Mouse (Mus musculus): ENCODE measurements around the gene Ttc29. TPM values are rescaled to one million over a fixed set of nuclear protein-coding genes. Genes with fewer than 3 reads are reported as not detected.
A peak's percentile ranks its signal among the peaks of the same experiment; 100 is the strongest.

Gene Ttc29
- total RNA-seq, 1 experiment, result 1.4 TPM

DNA sequence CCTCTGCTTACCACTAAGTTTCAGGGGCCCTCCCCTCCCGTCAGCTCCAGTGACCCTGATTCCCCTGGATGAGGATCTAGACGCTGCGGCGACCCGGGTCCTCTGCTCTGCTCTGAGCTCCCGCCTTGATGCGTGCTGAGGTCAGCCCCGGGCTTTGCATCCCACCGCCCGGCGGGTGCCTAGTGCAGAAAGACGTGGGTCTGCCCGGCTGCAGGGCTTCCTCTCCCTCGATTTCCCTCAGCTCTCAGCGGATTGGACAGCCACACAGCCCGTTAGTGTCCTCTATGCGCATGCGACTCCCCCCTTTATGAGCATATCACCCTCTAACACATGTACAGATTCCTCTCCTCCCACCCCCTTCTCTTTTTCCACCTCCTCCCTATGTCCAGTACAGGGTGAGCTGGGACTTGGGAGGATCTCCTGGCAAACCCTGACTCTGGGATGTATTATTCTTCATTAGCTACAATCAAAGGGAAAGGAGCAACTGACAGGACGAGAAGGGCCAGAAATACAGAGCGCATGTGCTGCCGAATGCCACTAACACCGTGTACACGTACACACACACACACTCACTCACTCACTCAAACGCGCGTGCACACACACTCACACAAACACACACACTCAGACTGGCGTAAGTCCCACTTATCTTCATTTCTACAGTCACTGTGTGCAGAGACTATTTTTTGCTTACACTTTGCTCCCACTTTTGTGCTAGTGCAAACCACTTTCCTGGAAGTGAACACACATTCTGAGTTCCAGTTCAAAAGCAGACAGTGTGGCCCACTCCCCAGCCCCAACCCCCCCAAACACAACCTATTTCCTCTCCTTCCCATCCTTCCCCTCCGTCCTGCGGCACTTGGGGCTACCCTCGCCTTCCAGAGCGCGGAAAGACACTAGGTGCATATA, 224.3 kb downstream of the Ttc29 start:
- Histone ChIP-seq H3K9ac (ENCODE audit: insufficient read depth, low read depth, low read length, poor library complexity, severe bottlenecking) (peak overlapping the region; percentile 28), H3K27ac (ENCODE audit: insufficient read depth, low read depth, low read length, poor library complexity, severe bottlenecking) (no peak overlapping the region), H3K36me3 (ENCODE audit: control insufficient read depth, insufficient read depth, low read length, poor library complexity, severe bottlenecking) (no peaks in the 10 kb centered on the region), H3K9me3 (ENCODE audit: control insufficient read depth, insufficient read depth, low read depth, low read length) (no peaks in the 10 kb centered on the region), H3K4me1 (ENCODE audit: control insufficient read depth in 2 of 2, insufficient read depth in 2 of 2, low read length in 2 of 2, poor library complexity in 1 of 2) (peaks cover 2 to 11% of the 10 kb centered on the region in 2 experiments; a peak in 2 of 4 replicates), H3K4me3 (ENCODE audit: insufficient read depth in 1 of 2, low read depth in 1 of 2, low read length in 2 of 2, poor library complexity in 1 of 2, severe bottlenecking in 1 of 2) (peak overlapping the region; percentile 57 to 76)
- in situ Hi-C loops (cut with MboI; ENCODE audit: low sequenced_read_pairs in 2 of 2, unreplicated experiment in 2 of 2), result no loop called here
- DNase-seq (ENCODE audit: low read depth, low spot score), result no peak
- TF ChIP-seq ZNF384 (IDR thresholded peaks at IDR 0.05; ENCODE audit: low read depth, low read length), result no peak
- TF ChIP-seq MAFK (IDR thresholded peaks at IDR 0.05; ENCODE audit: insufficient read depth, low read depth, low read length), result no peak
- TF ChIP-seq ZC3H11A (IDR thresholded peaks at IDR 0.05; ENCODE audit: borderline replicate concordance, low read depth, low read length), result no peak
- no peak for TF ChIP-seq HCFC1 (IDR thresholded peaks at IDR 0.05; ENCODE audit: borderline replicate concordance, insufficient read depth, low read length)
- no peak for TF ChIP-seq CHD2 (IDR thresholded peaks at IDR 0.05; ENCODE audit: low read depth, low read length)

- no peak overlapping the region for H3K27ac ChIP-seq (ENCODE audit: insufficient read depth, low read depth, low read length, poor library complexity, severe bottlenecking)
- no peaks in the 10 kb centered on the region for H3K9me3 ChIP-seq (ENCODE audit: control insufficient read depth, insufficient read depth, low read depth, low read length)
- H3K9ac ChIP-seq (ENCODE audit: insufficient read depth, low read depth, low read length, poor library complexity, severe bottlenecking), result no peak overlapping the region; the same call in 1 of the 2 replicates
- peak; percentile 74 for DNase-seq (ENCODE audit: low read depth, low spot score)
- peaks cover 0 to 11% of the 10 kb centered on the region in 2 experiments; a peak in 1 of 4 replicates for H3K4me1 ChIP-seq (ENCODE audit: control insufficient read depth in 2 of 2, insufficient read depth in 2 of 2, low read length in 2 of 2, poor library complexity in 1 of 2)
- H3K36me3 ChIP-seq (ENCODE audit: control insufficient read depth, insufficient read depth, low read length, poor library complexity, severe bottlenecking), result no peaks in the 10 kb centered on the region
- in situ Hi-C loops (cut with MboI; ENCODE audit: low sequenced_read_pairs in 2 of 2, unreplicated experiment in 2 of 2), result no loop called here
- peak overlapping the region; percentile 45 to 56 for H3K4me3 ChIP-seq (ENCODE audit: insufficient read depth in 1 of 2, low read depth in 1 of 2, low read length in 2 of 2, poor library complexity in 1 of 2, severe bottlenecking in 1 of 2)
- TF ChIP-seq ZNF384 (IDR thresholded peaks at IDR 0.05; ENCODE audit: low read depth, low read length), result no peak
- TF ChIP-seq ZC3H11A (IDR thresholded peaks at IDR 0.05; ENCODE audit: borderline replicate concordance, low read depth, low read length), result no peak
- TF ChIP-seq MAFK (IDR thresholded peaks at IDR 0.05; ENCODE audit: insufficient read depth, low read depth, low read length), result no peak
- no peak for TF ChIP-seq HCFC1 (IDR thresholded peaks at IDR 0.05; ENCODE audit: borderline replicate concordance, insufficient read depth, low read length)
- TF ChIP-seq CHD2 (IDR thresholded peaks at IDR 0.05; ENCODE audit: low read depth, low read length), result no peak
Observed at GRCm38 (mm10) chr8:78438121-78438520, 225.0 kb downstream of the Ttc29 start.

- Histone ChIP-seq H3K4me3 (ENCODE audit: insufficient read depth in 1 of 2, low read depth in 1 of 2, low read length in 2 of 2, poor library complexity in 1 of 2, severe bottlenecking in 1 of 2) (no peak overlapping the region), H3K27ac (ENCODE audit: insufficient read depth, low read depth, low read length, poor library complexity, severe bottlenecking) (no peak overlapping the region), H3K9ac (ENCODE audit: insufficient read depth, low read depth, low read length, poor library complexity, severe bottlenecking) (no peak overlapping the region), H3K36me3 (ENCODE audit: control insufficient read depth, insufficient read depth, low read length, poor library complexity, severe bottlenecking) (no peaks in the 10 kb centered on the region), H3K4me1 (ENCODE audit: control insufficient read depth in 2 of 2, insufficient read depth in 2 of 2, low read length in 2 of 2, poor library complexity in 1 of 2) (peaks cover 0 to under 1% of the 10 kb centered on the region in 2 experiments; a peak in 1 of 4 replicates), H3K9me3 (ENCODE audit: control insufficient read depth, insufficient read depth, low read depth, low read length) (no peaks in the 10 kb centered on the region)
- in situ Hi-C loops (cut with MboI; ENCODE audit: low sequenced_read_pairs in 2 of 2, unreplicated experiment in 2 of 2), result no loop called here
- no peak for DNase-seq (ENCODE audit: low read depth, low spot score)
- TF ChIP-seq CHD2 (IDR thresholded peaks at IDR 0.05; ENCODE audit: low read depth, low read length), result no peak
- TF ChIP-seq HCFC1 (IDR thresholded peaks at IDR 0.05; ENCODE audit: borderline replicate concordance, insufficient read depth, low read length), result no peak
- no peak for TF ChIP-seq MAFK (IDR thresholded peaks at IDR 0.05; ENCODE audit: insufficient read depth, low read depth, low read length)
- TF ChIP-seq ZNF384 (IDR thresholded peaks at IDR 0.05; ENCODE audit: low read depth, low read length), result no peak
Observed at GRCm38 (mm10) chr8:78442781-78443180, 229.7 kb downstream of the Ttc29 start.

Other genes starting within 250 kb of the Ttc29 start
- 0.85 and 1.2 TPM in 2 replicates for gene Pou4f2, start 223.3 kb downstream of the Ttc29 start, total RNA-seq (2012; rRNA removed)